In genomic region chr6:137414531-137415405, GRCm38 (mm10) we compare ENCODE assay signal across 8 mouse cellular contexts.
A peak's percentile ranks its signal among the peaks of the same experiment; 100 is the strongest.
DNase-seq lines count a peak whose midpoint lies in the region.

No protein-coding gene starts in this region.

- H3K36me3 ChIP-seq in forebrain, embryonic 10.5 days (replicated peaks): no peaks in the 10 kb centered on the region
- H3K36me3 ChIP-seq in splenic B cell, adult 2 months (ENCODE audit: control insufficient read depth, insufficient read depth, low read length, poor library complexity, severe bottlenecking): no peaks in the 10 kb centered on the region

- 57% methylated on average over 13 of the region's 13 CpGs for WGBS in forebrain, embryonic 10.5 days

- no peaks in the 10 kb centered on the region for H3K27me3 ChIP-seq in forebrain, embryonic 10.5 days (ENCODE audit: poor library complexity, severe bottlenecking)
- no peaks in the 10 kb centered on the region for H3K27me3 ChIP-seq in splenic B cell, adult 2 months (ENCODE audit: control insufficient read depth, insufficient read depth, low read length, poor library complexity, severe bottlenecking)

- DNase-seq in gastrocnemius, postnatal 10 days: peak; percentile 31
- DNase-seq in gastrocnemius, postnatal 4 days (ENCODE audit: low spot score in 2 of 2): no peak
- peak; percentile 60 to 62 for DNase-seq in B cell, adult 2 months
- DNase-seq in brain, adult 2 months (ENCODE audit: low read depth, low spot score): peak; percentile 81
- DNase-seq in forebrain, embryonic 10.5 days (ENCODE audit: extremely low spot score, low spot score): no peak
- DNase-seq in kidney, adult 8-10 months: peak; percentile 7 to 31
- peak; percentile 49 for DNase-seq in lung, postnatal 14 days
- peak; percentile 73 for DNase-seq in splenic B cell, adult 2 months (ENCODE audit: low read depth, low spot score)

- H3K4me3 ChIP-seq in forebrain, embryonic 10.5 days: no peak overlapping the region

- H3K27ac ChIP-seq in forebrain, embryonic 10.5 days: peak overlapping the region; percentile 51; the same call in 1 of the 2 replicates

- peaks cover 22% of the 10 kb centered on the region for H3K4me1 ChIP-seq in forebrain, embryonic 10.5 days

- no peaks in the 10 kb centered on the region for H3K9me3 ChIP-seq in forebrain, embryonic 10.5 days

Comparison
In these comparisons a context has a peak if more than half of its experiments do, and no peak if none do; other contexts are left out.
1. DNase-seq: peak in gastrocnemius, postnatal 10 days (single experiment), B cell, adult 2 months (2 of 2), brain, adult 2 months (single experiment), kidney, adult 8-10 months (2 of 2), lung, postnatal 14 days (single experiment) and splenic B cell, adult 2 months (single experiment); none in gastrocnemius, postnatal 4 days (0 of 2) and forebrain, embryonic 10.5 days (single experiment).